Mouse (Mus musculus) heart, adult 18-20 months (tissue): ENCODE results near the gene Gm47283. TPM values are rescaled to one million over a fixed set of nuclear protein-coding genes. Genes with fewer than 3 reads are reported as not detected.
"Not testable (repeated sequence)": the region's sequence is repeated elsewhere in the genome, so short reads cannot be mapped to it uniquely, and the experiment has no call there.

ENCODE experiments used
- DNase-seq, 2 experiments: peaks; one replicate each; pipeline ENCODE4 v3.0.0; 2021 to 2022; ENCODE audit warnings: mixed read lengths in 1 of 2
- long read RNA-seq, 2 experiments: library from polyadenylated mRNA; stranded (forward); transcript quantifications; one replicate each; pipeline ENCODE4 v2.0.0; 2021
- total RNA-seq, 2 experiments: library from RNA; stranded (reverse); gene quantifications; 2 replicates each; pipeline ENCODE4 v1.2.3; 2021

The Gm47283 gene
- not detected for total RNA-seq
- long read RNA-seq, experiment 1, result 0 reads
- long read RNA-seq, experiment 2, result 0 reads

DNA sequence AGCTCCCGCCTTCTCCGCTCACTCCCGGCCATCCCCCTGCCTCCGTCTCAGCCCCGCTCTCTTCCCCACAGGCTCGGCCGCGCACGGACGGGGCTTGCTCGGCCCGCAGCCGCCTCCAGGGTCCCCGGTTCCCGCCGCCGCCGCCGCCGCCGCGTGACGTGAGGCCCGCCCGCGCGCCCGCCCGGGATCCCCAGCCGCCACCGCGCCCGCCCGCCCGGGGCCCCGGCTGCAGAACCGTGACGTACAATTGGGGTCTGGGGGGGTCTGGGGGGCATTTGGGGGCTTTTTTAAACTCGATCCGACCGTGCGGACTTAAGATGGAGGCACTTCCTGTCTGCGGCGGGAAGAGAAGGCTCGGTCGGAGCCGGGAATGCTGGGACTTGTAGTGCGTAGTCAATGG is at the start of gene Gm47283:
Gene Gm47283 (plus strand): TSS at position 301 of the 400 bp plus-strand sequence.
- DNase-seq, result not testable (repeated sequence)

DNA sequence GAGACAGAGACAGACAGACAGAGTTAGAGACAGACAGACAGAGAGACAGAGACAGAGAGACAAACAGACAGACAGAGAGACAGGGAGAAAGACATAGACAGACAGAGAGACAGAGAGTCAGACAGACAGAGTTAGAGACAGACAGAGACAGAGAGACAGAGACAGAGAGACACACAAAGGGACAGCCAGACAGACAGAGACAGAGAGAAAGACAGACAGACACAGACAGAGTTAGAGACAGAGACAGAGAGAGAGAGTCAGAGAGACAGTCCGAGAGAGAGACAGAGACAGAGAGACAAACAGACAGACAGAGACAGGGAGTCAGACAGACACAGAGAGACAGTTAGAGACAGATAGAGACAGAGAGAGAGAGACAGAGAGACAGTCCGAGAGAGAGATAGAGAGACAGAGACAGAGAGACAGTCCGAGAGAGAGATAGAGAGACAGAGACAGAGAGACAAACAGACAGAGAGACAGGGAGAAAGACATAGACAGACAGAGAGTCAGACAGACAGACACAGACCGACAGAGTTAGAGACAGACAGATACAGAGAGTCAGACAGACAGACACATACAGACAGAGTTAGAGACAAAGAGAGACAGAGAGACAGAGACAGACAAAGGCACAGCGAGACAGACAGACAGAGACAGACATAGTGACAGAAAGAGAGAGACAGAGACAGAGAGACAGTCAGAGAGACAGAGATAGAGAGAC is 49.2 kb upstream of the Gm47283 start:
- DNase-seq, result not testable (repeated sequence)

DNA sequence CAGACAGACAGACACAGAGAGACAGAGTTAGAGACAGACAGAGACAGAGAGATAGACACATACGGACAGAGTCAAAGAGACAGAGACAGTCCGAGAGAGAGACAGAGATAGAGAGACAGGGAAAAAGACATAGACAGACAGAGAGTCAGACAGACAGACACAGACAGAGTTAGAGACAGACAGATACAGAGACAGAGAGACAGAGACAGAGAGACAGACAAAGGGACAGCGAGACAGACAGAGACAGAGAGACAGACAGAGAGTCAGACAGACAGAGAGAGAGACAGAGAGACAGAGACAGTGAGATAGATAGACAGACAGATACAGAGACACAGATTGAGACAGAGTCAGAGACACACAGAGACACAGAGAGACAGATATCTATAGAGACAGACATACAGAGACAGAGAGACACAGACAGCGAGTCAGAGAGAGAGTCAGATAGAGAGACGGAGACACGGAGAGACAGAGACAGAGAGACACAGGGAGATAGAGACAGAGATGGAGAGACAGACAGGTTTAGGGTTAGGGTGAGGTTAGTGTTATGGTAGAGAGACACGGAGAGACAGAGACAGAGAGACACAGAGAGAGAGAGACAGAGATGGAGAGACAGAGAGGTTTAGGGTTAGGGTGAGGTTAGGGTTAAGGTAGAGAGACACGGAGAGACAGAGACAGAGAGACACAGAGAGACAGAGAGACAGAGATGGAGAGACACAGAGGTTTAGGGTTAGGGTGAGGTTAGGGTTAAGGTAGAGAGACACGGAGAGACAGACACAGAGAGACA is 48.1 kb upstream of the Gm47283 start:
- DNase-seq, result not testable (repeated sequence)

DNA sequence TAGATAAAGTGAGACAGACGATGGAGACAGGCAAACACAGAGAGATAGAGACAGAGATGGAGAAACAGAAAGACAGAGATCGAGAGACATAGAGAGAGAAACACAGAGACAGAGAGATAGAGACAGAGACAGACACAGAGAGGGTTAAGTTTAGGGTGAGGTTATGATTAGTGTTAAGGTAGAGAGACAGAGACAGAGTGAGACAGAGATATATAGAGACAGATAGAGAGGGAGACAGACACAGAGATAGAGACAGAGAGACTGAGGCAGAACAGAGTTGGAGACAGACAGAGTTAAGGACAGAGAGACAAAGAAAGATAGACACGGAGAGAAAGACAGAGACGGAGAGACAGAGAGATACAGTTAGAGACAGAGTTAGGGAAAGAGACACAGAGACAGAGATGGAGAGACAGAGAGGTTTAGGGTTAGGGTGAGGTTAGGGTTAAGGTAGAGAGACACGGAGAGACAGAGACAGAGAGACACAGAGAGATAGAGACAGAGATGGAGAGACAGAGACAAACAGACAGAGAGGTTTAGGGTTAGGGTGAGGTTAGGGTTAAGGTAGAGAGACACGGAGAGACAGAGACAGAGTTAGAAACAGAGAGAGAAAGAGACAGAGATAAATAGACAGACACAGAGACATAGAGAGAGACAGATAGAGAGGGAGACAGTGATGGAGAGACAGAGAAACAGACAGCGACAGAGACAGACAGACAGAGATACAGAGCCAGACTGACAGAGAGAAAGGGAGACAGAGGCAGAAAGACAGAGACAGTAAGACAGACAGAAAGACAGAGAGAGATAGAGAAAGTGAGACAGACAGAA is 46.7 kb upstream of the Gm47283 start:
- no peak for DNase-seq

- peak in 1 of 2 experiments; percentile 37 for DNase-seq
Observed at GRCm38 (mm10) chrY:90738431-90738680, 46.2 kb upstream of the Gm47283 start.

DNA sequence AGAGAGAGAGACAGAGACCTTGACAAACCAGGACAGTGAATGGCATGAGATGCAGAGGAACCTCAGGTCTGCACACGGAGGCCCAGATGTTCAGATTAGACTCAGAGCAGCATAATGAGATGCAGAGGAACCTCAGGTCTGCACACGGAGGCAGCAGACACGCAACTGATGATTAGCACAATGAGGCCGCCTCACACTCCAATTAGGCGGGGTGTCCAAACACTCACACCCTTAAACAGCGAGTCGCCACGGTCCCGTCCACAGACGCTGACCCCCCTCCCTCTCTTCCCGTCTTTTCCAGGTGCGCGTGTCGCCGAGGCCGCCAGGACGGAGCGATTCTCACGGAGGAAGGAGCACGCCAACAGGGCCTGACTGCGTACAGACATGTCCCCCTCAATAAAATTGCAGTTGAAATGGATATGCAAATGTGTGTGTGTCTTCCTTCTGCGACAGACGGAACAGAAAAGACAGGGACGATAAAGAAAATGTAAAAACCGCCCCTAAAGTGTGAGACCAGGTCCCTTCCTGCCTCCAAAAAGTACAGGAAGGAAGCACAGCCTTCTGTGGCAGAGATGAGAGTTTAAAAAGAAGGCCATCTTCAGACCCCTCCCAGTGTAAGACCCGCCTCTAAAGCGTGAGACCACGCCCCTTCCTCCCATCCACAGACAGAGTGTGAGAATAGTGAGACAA is 45.6 kb upstream of the Gm47283 start:
- DNase-seq, result peak in 1 of 2 experiments; percentile 71

DNA sequence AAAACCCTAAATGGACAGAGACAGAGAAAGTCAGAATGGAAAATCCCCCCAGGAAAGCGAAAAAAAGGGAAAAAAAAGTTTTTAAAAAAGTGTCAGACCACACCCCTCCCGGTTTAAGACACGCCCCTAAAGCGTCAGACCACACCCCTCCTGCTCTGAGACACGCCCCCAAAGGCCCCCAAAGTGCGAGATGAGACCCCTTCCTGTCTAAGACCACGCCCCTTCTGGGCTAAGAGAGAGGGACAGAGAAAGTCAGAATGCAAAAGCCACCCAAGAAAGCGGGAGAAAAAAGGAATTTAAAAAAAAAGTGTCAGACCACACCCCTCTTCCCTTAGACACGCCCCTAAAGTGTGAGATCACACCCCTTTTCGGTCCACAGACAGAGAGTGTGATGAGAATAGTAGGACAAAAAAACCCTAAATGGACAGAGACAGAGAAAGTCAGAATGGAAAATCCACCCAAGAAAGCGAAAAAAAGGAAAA is 45.0 kb upstream of the Gm47283 start:
- not testable (repeated sequence) for DNase-seq

DNA sequence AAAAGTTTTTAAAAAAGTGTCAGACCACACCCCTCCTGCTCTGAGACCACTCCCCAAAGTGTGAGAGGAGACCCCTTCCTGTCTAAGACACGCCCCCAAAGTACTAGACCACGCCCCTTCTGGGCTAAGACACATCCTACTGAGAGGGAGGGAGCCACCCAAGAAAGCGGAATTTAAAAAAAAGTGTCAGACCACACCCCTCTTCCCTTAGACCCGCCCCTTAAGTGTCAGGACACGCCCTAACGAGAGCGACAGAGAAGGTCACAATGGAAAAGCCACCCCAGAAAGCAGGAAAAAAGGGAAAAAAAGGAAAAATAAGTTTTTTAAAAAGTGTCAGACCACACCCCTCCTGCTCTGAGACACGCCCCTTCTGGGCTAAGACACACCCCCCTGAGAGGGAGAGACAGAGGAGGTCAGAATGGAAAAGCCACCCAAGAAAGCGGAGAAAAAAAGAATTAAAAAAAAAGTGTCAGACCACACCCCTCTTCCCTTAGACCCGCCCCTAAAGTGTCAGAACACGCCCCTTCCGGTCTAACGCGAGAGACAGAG is 44.5 kb upstream of the Gm47283 start:
- peak in 1 of 2 experiments; percentile 76 for DNase-seq

GRCm38 (mm10) chrY:90741006-90741405 is 43.5 kb upstream of the Gm47283 start:
- DNase-seq, result not testable (repeated sequence)

GRCm38 (mm10) chrY:90741452-90742260 is 42.9 kb upstream of the Gm47283 start:
- peak in 1 of 2 experiments; percentile 38 for DNase-seq

- DNase-seq, result peak in 1 of 2 experiments; percentile 23
Observed at GRCm38 (mm10) chrY:90742261-90743052, 42.1 kb upstream of the Gm47283 start.

DNA sequence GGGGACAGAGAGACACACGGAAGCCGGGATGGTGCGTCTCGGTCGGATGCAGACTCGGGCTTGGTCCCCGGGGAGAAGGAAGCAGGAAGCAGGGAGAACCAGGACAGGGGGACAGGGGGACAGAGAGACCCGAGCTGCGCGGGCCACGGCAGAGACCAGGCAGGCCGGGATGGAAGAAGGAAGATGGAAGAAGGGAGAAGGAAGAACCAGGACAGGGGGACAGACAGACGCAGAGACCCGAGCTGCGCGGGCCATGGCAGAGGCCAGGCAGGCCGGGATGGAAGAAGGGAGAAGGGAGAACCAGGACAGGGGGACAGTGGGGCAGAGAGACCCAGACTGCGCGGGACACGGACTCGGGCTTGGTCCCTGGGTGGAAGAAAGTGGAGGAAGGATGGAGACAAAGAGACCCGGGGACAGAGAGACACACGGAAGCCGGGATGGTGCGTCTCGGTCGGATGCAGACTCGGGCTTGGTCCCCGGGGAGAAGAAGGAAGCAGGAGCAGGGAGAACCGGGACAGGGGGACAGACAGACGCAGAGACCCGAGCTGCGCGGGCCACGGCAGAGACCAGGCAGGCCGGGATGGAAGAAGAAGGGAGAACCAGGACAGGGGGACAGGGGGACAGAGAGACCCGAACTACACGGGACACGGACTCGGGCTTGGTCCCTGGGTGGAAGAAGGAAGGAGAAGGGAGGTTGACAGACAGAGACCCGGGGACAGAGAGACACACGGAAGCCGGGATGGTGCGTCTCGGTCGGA is 41.3 kb upstream of the Gm47283 start:
- DNase-seq, result peak in 1 of 2 experiments; percentile 40

DNA sequence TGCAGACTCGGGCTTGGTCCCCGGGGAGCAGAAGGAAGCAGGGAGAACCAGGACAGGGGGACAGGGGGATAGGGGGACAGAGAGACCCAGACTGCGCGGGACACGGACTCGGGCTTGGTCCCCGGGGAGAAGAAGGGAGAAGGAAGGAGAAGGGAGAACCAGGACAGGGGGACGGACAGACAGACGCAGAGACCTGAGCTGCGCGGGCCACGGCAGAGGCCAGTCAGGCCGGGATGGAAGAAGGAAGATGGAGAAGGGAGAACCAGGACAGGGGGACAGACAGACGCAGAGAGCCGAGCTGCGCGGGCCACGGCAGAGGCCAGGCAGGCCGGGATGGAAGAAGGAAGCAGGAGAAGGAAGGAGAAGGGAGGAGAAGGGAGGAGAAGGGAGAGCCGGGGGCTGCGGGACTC is 40.7 kb upstream of the Gm47283 start:
- no peak for DNase-seq

GRCm38 (mm10) chrY:90744381-90744981 is 40.1 kb upstream of the Gm47283 start:
- peak; percentile 87 to 100 for DNase-seq

DNA sequence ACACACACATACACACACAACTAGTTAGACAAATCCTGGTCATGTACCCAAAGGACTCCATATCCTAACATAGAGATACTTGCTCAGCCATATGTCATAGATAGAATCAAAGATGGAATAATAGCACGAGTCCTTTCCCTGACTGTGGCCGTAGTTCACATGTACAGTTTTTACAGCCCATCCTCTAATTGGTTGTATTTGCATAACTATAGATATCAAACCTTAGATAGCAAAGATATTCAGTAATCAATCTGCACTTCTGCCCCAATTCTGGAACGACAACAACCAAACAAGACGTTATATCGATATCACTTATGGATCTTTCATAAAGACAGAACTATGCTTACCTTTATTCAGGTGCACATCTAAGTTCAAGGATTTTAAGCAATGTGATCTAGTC is 39.3 kb upstream of the Gm47283 start:
- DNase-seq, result not testable (repeated sequence)

DNA sequence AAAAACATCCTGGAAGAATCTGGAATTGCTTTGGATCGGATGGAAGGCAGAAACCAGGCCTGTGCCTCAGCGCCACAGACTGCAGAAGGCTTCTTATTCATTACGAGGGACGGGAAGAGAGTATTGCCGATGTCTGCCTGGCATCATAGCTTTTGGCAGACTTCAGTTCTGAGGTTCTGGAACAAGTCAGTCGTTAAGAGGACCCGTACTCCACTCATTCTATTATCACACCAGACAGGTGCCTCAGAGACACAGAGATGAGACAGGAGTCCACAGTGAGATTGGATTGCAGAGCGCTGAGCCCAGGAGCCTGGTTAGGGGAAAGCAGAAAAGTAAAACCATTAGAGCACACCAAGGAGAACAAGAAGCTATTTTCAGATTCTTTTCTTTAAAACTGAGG is 29.8 kb upstream of the Gm47283 start, which contains the start of gene Gm21860:
Gene Gm21860 (minus strand): TSS at position 101 of the 400 bp plus-strand sequence.
- DNase-seq, result not testable (repeated sequence)

DNA sequence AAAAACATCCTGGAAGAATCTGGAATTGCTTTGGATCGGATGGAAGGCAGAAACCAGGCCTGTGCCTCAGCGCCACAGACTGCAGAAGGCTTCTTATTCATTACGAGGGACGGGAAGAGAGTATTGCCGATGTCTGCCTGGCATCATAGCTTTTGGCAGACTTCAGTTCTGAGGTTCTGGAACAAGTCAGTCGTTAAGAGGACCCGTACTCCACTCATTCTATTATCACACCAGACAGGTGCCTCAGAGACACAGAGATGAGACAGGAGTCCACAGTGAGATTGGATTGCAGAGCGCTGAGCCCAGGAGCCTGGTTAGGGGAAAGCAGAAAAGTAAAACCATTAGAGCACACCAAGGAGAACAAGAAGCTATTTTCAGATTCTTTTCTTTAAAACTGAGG is 54.5 kb downstream of the Gm47283 start, which contains the start of gene Gm21748:
Gene Gm21748 (minus strand): TSS at position 101 of the 400 bp plus-strand sequence.
- not testable (repeated sequence) for DNase-seq
